Mouse (Mus musculus): ENCODE data around the gene Arl4a. TPM values are rescaled to one million over a fixed set of nuclear protein-coding genes. Genes with fewer than 3 reads are reported as not detected.

Arl4a gene
- polyA plus RNA-seq, 1 experiment from 2014 or later: 31.9 TPM

DNA sequence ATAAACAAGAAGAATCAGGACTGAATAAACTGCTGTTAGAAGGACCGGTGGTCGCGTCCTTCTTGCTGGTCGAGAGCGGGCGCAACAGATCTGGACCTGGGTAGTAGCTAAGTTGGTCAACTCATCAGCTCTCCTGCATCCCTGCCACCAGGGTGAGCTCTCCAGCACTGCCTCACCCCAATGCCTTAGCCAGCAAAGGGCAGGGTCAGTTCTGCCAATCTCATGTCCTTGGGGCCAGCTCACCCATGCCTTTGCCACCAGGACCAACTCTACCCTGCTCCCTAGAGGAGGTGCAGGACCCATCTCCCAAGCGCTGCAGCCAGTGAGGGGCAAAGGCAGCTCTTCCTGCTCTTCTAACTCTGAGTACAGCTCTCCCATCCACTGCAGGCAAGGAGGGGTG, 52.2 kb downstream of the Arl4a start:
- WGBS: 92% methylated on average over 7 of the region's 7 CpGs
- H3K27ac ChIP-seq (ENCODE audit: poor library complexity, severe bottlenecking): no peak overlapping the region
- H3K4me1 ChIP-seq (replicated peaks): no peaks in the 10 kb centered on the region
- H3K9me3 ChIP-seq (replicated peaks): no peaks in the 10 kb centered on the region
- no peak overlapping the region for H3K4me3 ChIP-seq
- no peak overlapping the region for H3K9ac ChIP-seq
- H3K36me3 ChIP-seq: no peaks in the 10 kb centered on the region
- ATAC-seq (ENCODE audit: insufficient number of reproducible peaks, low FRiP score): 0 out of 2 replicates have a peak, but pooled peaks have one; percentile 29
- H3K4me2 ChIP-seq: no peak overlapping the region
- H3K27me3 ChIP-seq (replicated peaks): no peaks in the 10 kb centered on the region

DNA sequence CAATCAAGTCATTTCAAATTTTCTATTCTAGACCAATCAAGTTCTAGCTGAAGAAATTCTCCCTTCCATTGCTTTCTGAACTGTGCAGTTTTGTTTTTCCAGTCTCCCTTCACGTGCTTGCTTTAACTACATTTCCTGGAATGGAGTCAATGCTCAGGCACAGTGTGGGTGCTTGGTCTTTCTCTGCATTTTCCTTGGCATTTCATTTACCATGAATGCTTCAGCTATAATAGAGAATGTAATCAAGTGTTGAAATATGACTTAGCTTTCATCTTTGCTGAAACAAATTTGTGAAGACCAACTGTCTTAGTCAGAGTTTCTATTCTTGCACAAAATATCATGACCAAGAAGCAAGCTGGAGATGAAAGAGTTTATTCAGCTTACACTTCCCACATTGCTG, 58.0 kb downstream of the Arl4a start:
- 70% methylated on average over 1 of the region's 1 CpGs for WGBS
- Histone ChIP-seq H3K4me1 (replicated peaks) (0 out of 2 replicates have a peak, but pooled peaks cover 3% of the 10 kb centered on the region), H3K9ac (no peak overlapping the region), H3K36me3 (no peaks in the 10 kb centered on the region), H3K27ac (ENCODE audit: poor library complexity, severe bottlenecking) (no peak overlapping the region), H3K27me3 (replicated peaks) (no peaks in the 10 kb centered on the region), H3K4me2 (no peak overlapping the region), H3K4me3 (no peak overlapping the region), H3K9me3 (replicated peaks) (no peaks in the 10 kb centered on the region)
- ATAC-seq (ENCODE audit: insufficient number of reproducible peaks, low FRiP score): no peak

DNA sequence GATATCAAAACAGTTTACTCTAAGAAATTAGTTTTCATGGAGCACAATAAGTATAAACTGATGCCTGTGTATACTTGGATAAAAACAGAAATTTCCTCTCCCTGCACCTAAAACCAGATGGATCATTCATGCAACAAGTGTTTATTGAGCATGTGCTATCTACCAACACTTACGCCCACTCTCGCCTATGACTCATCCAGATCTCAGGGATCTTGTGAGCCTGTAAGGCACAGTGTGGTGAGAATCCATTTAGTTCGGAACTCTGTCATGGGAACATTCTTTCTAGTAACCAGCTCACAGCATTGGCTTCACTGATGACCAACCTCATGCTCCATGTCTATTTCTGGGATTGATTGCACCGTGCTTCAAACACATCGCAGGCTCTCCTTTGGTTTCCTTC, 58.8 kb downstream of the Arl4a start:
- ATAC-seq (ENCODE audit: insufficient number of reproducible peaks, low FRiP score): no peak
- H3K27ac ChIP-seq (ENCODE audit: poor library complexity, severe bottlenecking): no peak overlapping the region
- WGBS: 88% methylated on average over 5 of the region's 5 CpGs
- H3K4me2 ChIP-seq: no peak overlapping the region
- H3K4me1 ChIP-seq (replicated peaks): 0 out of 2 replicates have a peak, but pooled peaks cover 3% of the 10 kb centered on the region
- H3K4me3 ChIP-seq: no peak overlapping the region
- H3K36me3 ChIP-seq: no peaks in the 10 kb centered on the region
- no peaks in the 10 kb centered on the region for H3K27me3 ChIP-seq (replicated peaks)
- H3K9me3 ChIP-seq (replicated peaks): no peaks in the 10 kb centered on the region
- H3K9ac ChIP-seq: no peak overlapping the region

DNA sequence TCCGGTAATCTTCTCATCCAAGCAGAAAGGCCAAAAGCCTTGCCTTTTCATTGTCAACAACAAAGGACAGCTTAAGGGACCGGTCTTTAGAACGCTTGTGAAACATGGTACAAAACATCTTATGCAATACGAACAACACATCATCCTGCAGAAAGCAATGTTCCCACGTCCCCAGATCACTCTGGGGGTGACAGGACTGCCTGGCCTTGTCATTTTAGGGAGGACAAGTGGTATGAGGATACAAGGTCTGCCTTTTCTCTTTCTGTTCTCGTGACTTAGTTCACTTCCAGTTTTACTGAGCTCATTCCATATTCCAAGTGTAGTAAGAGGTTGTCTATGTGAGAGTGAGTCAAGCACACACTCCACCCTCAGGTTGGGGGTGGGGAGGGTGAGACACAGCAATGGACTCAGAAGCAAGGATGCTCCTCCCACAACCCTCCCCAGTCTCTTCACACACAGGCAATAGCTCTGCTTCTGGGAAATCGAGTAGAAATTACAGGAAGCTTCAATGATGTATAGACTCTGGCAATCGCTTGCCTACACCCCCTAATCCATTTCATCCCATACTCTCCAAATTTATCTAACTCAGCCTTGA, 59.7 kb downstream of the Arl4a start:
- Histone ChIP-seq H3K4me2 (no peak overlapping the region), H3K9ac (no peak overlapping the region), H3K27ac (ENCODE audit: poor library complexity, severe bottlenecking) (no peak overlapping the region), H3K27me3 (replicated peaks) (no peaks in the 10 kb centered on the region), H3K4me1 (replicated peaks) (0 out of 2 replicates have a peak, but pooled peaks cover 3% of the 10 kb centered on the region), H3K9me3 (replicated peaks) (no peaks in the 10 kb centered on the region), H3K36me3 (no peaks in the 10 kb centered on the region), H3K4me3 (no peak overlapping the region)
- WGBS: 84% methylated on average over 8 of the region's 8 CpGs
- ATAC-seq (ENCODE audit: insufficient number of reproducible peaks, low FRiP score): no peak

DNA sequence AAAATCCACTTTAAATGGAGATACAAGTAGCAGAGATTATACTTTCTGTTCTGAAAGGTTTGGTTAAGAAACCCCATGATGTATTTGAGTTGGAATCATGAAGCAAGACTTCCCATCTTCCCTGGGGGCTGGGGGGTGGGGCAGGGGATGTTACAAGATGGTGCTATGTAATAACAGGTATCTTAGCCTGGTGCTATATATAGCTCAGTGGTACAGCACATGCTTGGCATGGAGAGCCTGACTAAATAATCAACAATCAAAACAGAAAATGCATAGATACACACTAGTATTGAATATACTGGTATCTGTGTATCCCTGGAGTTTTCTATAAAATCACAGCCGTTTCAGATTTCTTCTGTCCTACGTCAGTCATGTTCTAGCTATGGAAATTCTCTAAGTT, 61.4 kb downstream of the Arl4a start:
- no peak overlapping the region for H3K4me3 ChIP-seq
- no peak overlapping the region for H3K27ac ChIP-seq (ENCODE audit: poor library complexity, severe bottlenecking)
- no peak for ATAC-seq (ENCODE audit: insufficient number of reproducible peaks, low FRiP score)
- H3K4me2 ChIP-seq: no peak overlapping the region
- no peaks in the 10 kb centered on the region for H3K36me3 ChIP-seq
- no peaks in the 10 kb centered on the region for H3K9me3 ChIP-seq (replicated peaks)
- H3K9ac ChIP-seq: no peak overlapping the region
- 0 out of 2 replicates have a peak, but pooled peaks cover 3% of the 10 kb centered on the region for H3K4me1 ChIP-seq (replicated peaks)
- 86% methylated on average over 2 of the region's 2 CpGs for WGBS
- H3K27me3 ChIP-seq (replicated peaks): no peaks in the 10 kb centered on the region

DNA sequence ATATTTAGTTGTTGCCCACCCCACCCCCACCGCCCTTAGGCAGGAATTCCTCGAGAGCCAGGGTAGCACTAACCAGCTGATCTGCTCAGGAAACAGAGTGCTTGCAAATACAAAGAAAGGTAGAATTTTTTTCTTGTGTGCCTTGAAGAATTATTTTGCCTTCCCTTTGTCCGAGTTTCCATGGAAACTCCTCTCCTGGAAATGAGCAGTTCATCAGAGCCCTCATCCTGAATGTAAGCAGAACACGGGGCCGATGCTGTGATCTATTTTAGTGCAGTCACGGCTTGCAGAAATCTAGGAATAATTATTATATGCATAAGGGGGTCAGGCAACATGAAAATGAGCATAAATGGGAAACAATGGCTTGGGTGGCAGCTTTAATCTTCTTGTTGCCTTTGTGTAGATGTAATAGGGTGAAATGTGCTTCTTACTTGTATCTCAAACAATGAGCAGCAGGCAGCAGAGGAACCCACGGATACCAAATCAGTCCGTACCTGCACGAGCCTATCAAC, 61.9 kb downstream of the Arl4a start:
- 66% methylated on average over 9 of the region's 9 CpGs for WGBS
- no peak overlapping the region for H3K9ac ChIP-seq
- H3K4me2 ChIP-seq: no peak overlapping the region
- H3K9me3 ChIP-seq (replicated peaks): no peaks in the 10 kb centered on the region
- 0 out of 2 replicates have a peak, but pooled peaks cover 3% of the 10 kb centered on the region for H3K4me1 ChIP-seq (replicated peaks)
- H3K27ac ChIP-seq (ENCODE audit: poor library complexity, severe bottlenecking): no peak overlapping the region
- no peak overlapping the region for H3K4me3 ChIP-seq
- no peak for ATAC-seq (ENCODE audit: insufficient number of reproducible peaks, low FRiP score)
- no peaks in the 10 kb centered on the region for H3K27me3 ChIP-seq (replicated peaks)
- no peaks in the 10 kb centered on the region for H3K36me3 ChIP-seq

DNA sequence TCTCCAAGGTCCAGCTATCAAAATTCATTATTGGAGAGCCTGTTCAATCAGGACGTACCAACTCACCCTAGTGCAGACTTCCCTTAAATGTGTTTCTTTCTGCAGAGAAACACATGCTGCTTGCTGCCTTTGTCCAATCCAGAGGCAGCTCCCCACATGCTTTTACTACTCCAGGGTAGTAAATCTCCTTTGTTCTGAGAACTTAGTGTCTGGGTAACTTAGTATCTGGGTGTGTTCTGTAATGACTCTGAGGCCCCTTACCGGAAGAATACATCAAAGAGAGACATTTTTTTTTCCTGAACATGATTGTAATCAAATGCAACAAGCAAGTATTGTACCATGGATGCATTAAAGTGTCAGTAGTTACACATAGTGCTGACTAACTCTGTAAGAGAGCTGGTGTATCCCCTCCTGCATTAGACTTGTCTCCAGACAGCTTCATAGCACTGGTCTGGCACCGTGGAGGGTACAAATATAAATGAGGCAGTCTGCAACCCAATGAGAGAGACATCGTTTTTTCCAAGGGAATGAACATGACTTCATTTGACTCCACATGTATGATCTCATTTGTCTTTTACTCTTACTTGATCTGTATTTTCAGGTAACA, 62.7 kb downstream of the Arl4a start:
- H3K4me1 ChIP-seq (replicated peaks): 0 out of 2 replicates have a peak, but pooled peaks cover 3% of the 10 kb centered on the region
- H3K36me3 ChIP-seq: no peaks in the 10 kb centered on the region
- no peak for ATAC-seq (ENCODE audit: insufficient number of reproducible peaks, low FRiP score)
- H3K27ac ChIP-seq (ENCODE audit: poor library complexity, severe bottlenecking): no peak overlapping the region
- no peaks in the 10 kb centered on the region for H3K9me3 ChIP-seq (replicated peaks)
- no peaks in the 10 kb centered on the region for H3K27me3 ChIP-seq (replicated peaks)
- H3K4me2 ChIP-seq: no peak overlapping the region
- 70% methylated on average over 4 of the region's 4 CpGs for WGBS
- no peak overlapping the region for H3K4me3 ChIP-seq
- H3K9ac ChIP-seq: no peak overlapping the region

DNA sequence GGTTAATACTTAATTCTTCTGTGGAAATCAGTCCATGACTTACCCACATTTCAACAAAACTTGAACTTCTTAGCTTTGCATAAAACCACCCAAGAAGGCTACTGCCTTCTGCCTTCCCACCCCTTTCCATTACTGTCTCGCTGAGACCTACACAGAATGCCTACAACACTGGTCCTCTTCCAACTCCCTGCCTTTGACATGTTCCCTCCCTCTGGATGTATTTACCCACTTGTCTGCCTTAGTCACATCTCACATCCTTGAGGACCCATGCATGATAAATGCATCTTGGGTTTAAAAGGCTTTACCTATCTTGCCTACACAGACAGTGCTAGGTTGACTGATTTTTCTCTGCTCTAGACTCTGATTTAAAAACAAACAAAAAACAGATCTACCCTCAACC, 63.6 kb downstream of the Arl4a start:
- H3K36me3 ChIP-seq: no peaks in the 10 kb centered on the region
- H3K4me3 ChIP-seq: no peak overlapping the region
- no peak overlapping the region for H3K4me2 ChIP-seq
- ATAC-seq (ENCODE audit: insufficient number of reproducible peaks, low FRiP score): no peak
- 0 out of 2 replicates have a peak, but pooled peaks cover 3% of the 10 kb centered on the region for H3K4me1 ChIP-seq (replicated peaks)
- WGBS: 67% methylated on average over 1 of the region's 1 CpGs
- H3K27me3 ChIP-seq (replicated peaks): no peaks in the 10 kb centered on the region
- H3K9me3 ChIP-seq (replicated peaks): no peaks in the 10 kb centered on the region
- no peak overlapping the region for H3K27ac ChIP-seq (ENCODE audit: poor library complexity, severe bottlenecking)
- H3K9ac ChIP-seq: no peak overlapping the region

DNA sequence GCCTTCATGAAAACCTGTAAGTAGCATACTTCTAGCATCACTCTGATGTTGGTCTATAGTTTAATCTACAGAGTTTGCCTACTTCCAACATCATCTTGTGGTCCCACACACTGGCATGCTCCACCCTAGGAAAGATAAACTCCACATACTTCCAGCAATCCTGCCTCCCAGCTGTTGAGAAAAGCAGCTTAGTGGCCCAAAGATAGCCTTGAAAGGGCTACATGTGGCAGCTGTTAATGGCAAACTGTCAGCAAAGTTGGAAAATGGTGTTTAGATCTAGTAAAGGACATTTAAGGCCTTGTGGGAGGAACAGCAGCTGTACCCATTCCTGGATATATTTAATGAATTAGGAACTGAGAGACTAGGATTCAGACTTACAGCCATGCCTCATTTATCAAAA, 68.3 kb downstream of the Arl4a start:
- no peak overlapping the region for H3K4me3 ChIP-seq
- no peak overlapping the region for H3K27ac ChIP-seq (ENCODE audit: poor library complexity, severe bottlenecking)

DNA sequence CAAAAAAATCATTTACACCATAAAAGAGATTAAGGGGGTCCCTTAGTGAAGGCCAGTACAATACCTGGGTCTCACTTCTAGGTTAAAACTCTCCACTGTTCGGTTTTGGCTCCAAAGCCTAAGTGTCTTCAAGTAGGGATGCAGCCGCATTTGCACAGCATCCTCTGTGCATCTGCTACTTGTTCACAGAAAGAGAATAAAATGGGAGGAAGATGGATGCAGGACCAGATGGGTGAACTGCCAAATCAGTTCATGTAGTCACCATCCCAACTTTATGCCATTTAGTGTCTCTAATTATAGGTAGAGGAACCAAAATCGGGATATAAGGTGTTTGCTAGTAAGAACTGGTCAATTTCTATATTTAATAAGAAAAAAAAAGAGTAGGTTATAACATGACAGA, 69.7 kb downstream of the Arl4a start:
- H3K4me1 ChIP-seq (replicated peaks): no peaks in the 10 kb centered on the region
- WGBS: 82% methylated on average over 3 of the region's 3 CpGs
- H3K4me2 ChIP-seq: no peak overlapping the region
- H3K9me3 ChIP-seq (replicated peaks): no peaks in the 10 kb centered on the region
- H3K36me3 ChIP-seq: no peaks in the 10 kb centered on the region
- H3K27me3 ChIP-seq (replicated peaks): no peaks in the 10 kb centered on the region
- no peak overlapping the region for H3K9ac ChIP-seq
- ATAC-seq (ENCODE audit: insufficient number of reproducible peaks, low FRiP score): no peak
- no peak overlapping the region for H3K27ac ChIP-seq (ENCODE audit: poor library complexity, severe bottlenecking)
- H3K4me3 ChIP-seq: no peak overlapping the region

More for the DNA sequence above, 68.3 kb downstream of the Arl4a start:
- H3K36me3 ChIP-seq: no peaks in the 10 kb centered on the region
- no peaks in the 10 kb centered on the region for H3K9me3 ChIP-seq (replicated peaks)
- no peak overlapping the region for H3K4me2 ChIP-seq
- H3K4me1 ChIP-seq (replicated peaks): no peaks in the 10 kb centered on the region
- ATAC-seq (ENCODE audit: insufficient number of reproducible peaks, low FRiP score): no peak
- no peaks in the 10 kb centered on the region for H3K27me3 ChIP-seq (replicated peaks)
- H3K9ac ChIP-seq: no peak overlapping the region

DNA sequence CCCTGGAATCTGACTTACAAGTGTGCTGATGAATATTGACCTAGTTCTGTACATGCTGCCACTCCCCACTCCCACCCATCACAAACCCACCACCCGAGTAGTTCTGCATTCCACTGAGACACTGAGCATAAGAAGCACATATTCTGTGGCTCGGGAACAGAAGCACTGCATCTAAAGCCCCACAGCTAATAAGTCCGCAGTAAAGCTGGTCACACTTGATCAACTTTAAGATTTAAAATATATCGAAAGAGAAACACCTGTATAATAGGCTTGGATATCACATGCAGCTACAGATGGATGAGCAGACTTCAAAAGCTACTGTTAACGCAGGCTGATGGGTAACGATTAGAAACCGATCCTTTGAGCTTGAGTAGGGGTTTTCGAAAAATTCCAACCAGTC, 78.7 kb downstream of the Arl4a start:
- H3K27me3 ChIP-seq (replicated peaks): no peaks in the 10 kb centered on the region
- no peak overlapping the region for H3K4me2 ChIP-seq
- no peak overlapping the region for H3K4me3 ChIP-seq
- H3K9me3 ChIP-seq (replicated peaks): 0 out of 2 replicates have a peak, but pooled peaks cover 5% of the 10 kb centered on the region
- WGBS: 81% methylated on average over 8 of the region's 8 CpGs
- ATAC-seq (ENCODE audit: insufficient number of reproducible peaks, low FRiP score): no peak
- H3K36me3 ChIP-seq: no peaks in the 10 kb centered on the region
- no peak overlapping the region for H3K9ac ChIP-seq
- peaks cover 7% of the 10 kb centered on the region for H3K4me1 ChIP-seq (replicated peaks)
- H3K27ac ChIP-seq (ENCODE audit: poor library complexity, severe bottlenecking): no peak overlapping the region
